Mouse (Mus musculus) liver, embryonic 14.5 days (tissue): ENCODE measurements at regions not wholly inside any gene's neighbourhood (a gene's known extent, or its start where the extent isn't known, plus 50 kb on each side); places are given as distances from the start of the nearest gene placed in this dataset.

Experiments
- CTCF ChIP-seq: IDR thresholded peaks from 2 replicates; pipeline ENCODE4 v1.5.1; 2016; ENCODE audit warnings: antibody characterized with exemption, low read depth, control low read depth
- EP300 ChIP-seq: IDR thresholded peaks from 2 replicates; pipeline ENCODE4 v1.6.1; 2016; ENCODE audit warnings: antibody characterized with exemption, low read depth

GRCm38 (mm10) chr15:22151894-22152494, 396.8 kb upstream of the Cdh18 start:
- TF ChIP-seq CTCF (no peak), EP300 (no peak)
